Mouse (Mus musculus) spleen, postnatal 10 days (tissue): ENCODE measurements around the gene Papolb.
A peak's percentile ranks its signal among the peaks of the same experiment; 100 is the strongest.

ENCODE experiments used
- DNase-seq, 2 experiments: peaks; one replicate each; pipeline ENCODE4 v3.0.0; 2021 to 2022; ENCODE audit warnings: low spot score in 2 of 2

Gene Papolb

GRCm38 (mm10) chr5:142520360-142520759 lies 9.5 kb downstream of the Papolb start:
- no peak for DNase-seq

- DNase-seq: no peak
Measured at GRCm38 (mm10) chr5:142518973-142519372, 10.9 kb downstream of the Papolb start.

GRCm38 (mm10) chr5:142512112-142512511 lies 17.8 kb downstream of the Papolb start:
- no peak for DNase-seq

- DNase-seq: no peak
Measured at GRCm38 (mm10) chr5:142510061-142510414, 19.8 kb downstream of the Papolb start.

GRCm38 (mm10) chr5:142509141-142510060 lies 20.5 kb downstream of the Papolb start:
- no peak for DNase-seq

GRCm38 (mm10) chr5:142505695-142506423 lies 24.0 kb downstream of the Papolb start:
- no peak for DNase-seq

GRCm38 (mm10) chr5:142504175-142504574 lies 25.7 kb downstream of the Papolb start:
- no peak for DNase-seq

- peak; percentile 24 to 70 for DNase-seq
Measured at GRCm38 (mm10) chr5:142502414-142502813, 27.5 kb downstream of the Papolb start.

GRCm38 (mm10) chr5:142500918-142501317 lies 29.0 kb downstream of the Papolb start:
- no peak for DNase-seq

GRCm38 (mm10) chr5:142498964-142499363 lies 30.9 kb downstream of the Papolb start:
- peak in 1 of 2 experiments; percentile 50 for DNase-seq

- DNase-seq: no peak
Measured at GRCm38 (mm10) chr5:142495321-142496096, 34.4 kb downstream of the Papolb start.

GRCm38 (mm10) chr5:142493307-142493706 lies 36.6 kb downstream of the Papolb start:
- no peak for DNase-seq

GRCm38 (mm10) chr5:142489955-142490707 lies 39.7 kb downstream of the Papolb start:
- no peak for DNase-seq

- DNase-seq: no peak
Measured at GRCm38 (mm10) chr5:142486654-142487053, 43.2 kb downstream of the Papolb start.

GRCm38 (mm10) chr5:142483581-142483980 lies 46.3 kb downstream of the Papolb start:
- no peak for DNase-seq

- DNase-seq: peak in 1 of 2 experiments; percentile 56
Measured at GRCm38 (mm10) chr5:142482512-142482911, 47.4 kb downstream of the Papolb start.

GRCm38 (mm10) chr5:142478829-142479435 lies 50.9 kb downstream of the Papolb start:
- peak; percentile 64 to 87 for DNase-seq

GRCm38 (mm10) chr5:142477866-142478615 lies 51.8 kb downstream of the Papolb start:
- DNase-seq: no peak

GRCm38 (mm10) chr5:142477346-142477745 lies 52.5 kb downstream of the Papolb start:
- no peak for DNase-seq
